Mouse (Mus musculus) limb, embryonic 10.5 days (tissue): Measurements from ENCODE around the gene Kcnj2. TPM values are rescaled to one million over a fixed set of nuclear protein-coding genes. Genes with fewer than 3 reads are reported as not detected.

ENCODE experiments used
- DNase-seq: peaks from one replicate; pipeline ENCODE4 v3.0.0-alpha.2; 2017; ENCODE audit warnings: low spot score
- H3K27ac ChIP-seq: fragments of 300-500 bp; sonication (generic); 2 replicates; pipeline ENCODE4 v1.5.1; 2016; ENCODE audit warnings: mild to moderate bottlenecking
- H3K27me3 ChIP-seq: fragments of 300-500 bp; sonication (generic); 2 replicates; pipeline ENCODE4 v1.6.1; 2016; ENCODE audit warnings: low read depth, mild to moderate bottlenecking; ENCODE audit not compliant: poor library complexity, severe bottlenecking
- H3K36me3 ChIP-seq: fragments of 300-500 bp; sonication (generic); 2 replicates; pipeline ENCODE4 v1.6.1; 2016; ENCODE audit warnings: mild to moderate bottlenecking, moderate library complexity
- H3K4me1 ChIP-seq: fragments of 300-500 bp; sonication (generic); 2 replicates; pipeline ENCODE4 v1.6.1; 2016
- H3K4me3 ChIP-seq: fragments of 300-500 bp; sonication (generic); 2 replicates; pipeline ENCODE4 v1.5.1; 2016; ENCODE audit warnings: mild to moderate bottlenecking, moderate library complexity
- H3K9me3 ChIP-seq: fragments of 300-500 bp; sonication (generic); replicated peaks from 2 replicates; pipeline ENCODE4 v1.6.1; 2016; ENCODE audit warnings: mild to moderate bottlenecking
- WGBS: fragments of 180-500 bp; shearing (Covaris S2); methylation state at CpG from one replicate; pipeline ENCODE4 v1.1.7; 2016; 5-methylcytosine and 5-hydroxymethylcytosine counted together
- polyA plus RNA-seq: library from polyadenylated mRNA; unstranded; fragments of >200 nt; fragmentation: Nextera tagmentation; extraction: Ambion mirVana; gene quantifications from 2 replicates; pipeline ENCODE4 v1.2.1, GENCODE M21; 2016

The Kcnj2 gene
- polyA plus RNA-seq, 1 experiment from 2014 or later: 2.5 TPM

- Histone ChIP-seq H3K4me3 (no peak overlapping the region), H3K27me3 (no peaks in the 10 kb centered on the region), H3K4me1 (no peaks in the 10 kb centered on the region), H3K9me3 (no peaks in the 10 kb centered on the region), H3K36me3 (no peaks in the 10 kb centered on the region), H3K27ac (no peak overlapping the region)
- WGBS: 91% methylated on average over 4 of the region's 4 CpGs
- no peak for DNase-seq
Measured at GRCm38 (mm10) chr11:111100651-111101050, 34.7 kb downstream of the Kcnj2 start.

GRCm38 (mm10) chr11:111101620-111102176 lies 35.7 kb downstream of the Kcnj2 start:
- WGBS: 86% methylated on average over 9 of the region's 9 CpGs
- no peak for DNase-seq
- Histone ChIP-seq H3K27ac (no peak overlapping the region), H3K36me3 (no peaks in the 10 kb centered on the region), H3K27me3 (no peaks in the 10 kb centered on the region), H3K4me3 (no peak overlapping the region), H3K9me3 (no peaks in the 10 kb centered on the region), H3K4me1 (no peaks in the 10 kb centered on the region)

DNA sequence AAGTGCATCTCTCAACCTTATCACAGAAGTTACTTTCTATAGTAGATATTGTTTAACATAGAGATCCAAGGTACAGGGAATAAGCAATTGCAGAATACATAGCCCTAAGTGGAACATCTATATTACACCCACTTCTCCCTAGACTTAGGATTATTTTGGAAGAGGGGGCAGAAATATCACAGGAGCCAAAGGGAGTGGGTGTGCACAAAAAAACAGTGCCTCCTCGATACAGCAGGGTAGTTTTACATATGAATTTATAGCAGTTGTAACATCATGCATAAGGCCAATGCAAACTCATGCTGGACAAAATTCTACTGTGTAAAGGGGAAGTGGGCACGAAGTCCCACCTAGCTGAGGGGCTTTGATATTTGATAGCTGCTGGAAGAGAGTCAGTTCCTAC lies 38.5 kb downstream of the Kcnj2 start:
- Histone ChIP-seq H3K9me3 (no peaks in the 10 kb centered on the region), H3K4me1 (peaks cover 4% of the 10 kb centered on the region; the same call in 1 of the 2 replicates), H3K27me3 (no peaks in the 10 kb centered on the region), H3K36me3 (no peaks in the 10 kb centered on the region), H3K4me3 (no peak overlapping the region), H3K27ac (no peak overlapping the region)
- 76% methylated on average over 2 of the region's 2 CpGs for WGBS
- no peak for DNase-seq

DNA sequence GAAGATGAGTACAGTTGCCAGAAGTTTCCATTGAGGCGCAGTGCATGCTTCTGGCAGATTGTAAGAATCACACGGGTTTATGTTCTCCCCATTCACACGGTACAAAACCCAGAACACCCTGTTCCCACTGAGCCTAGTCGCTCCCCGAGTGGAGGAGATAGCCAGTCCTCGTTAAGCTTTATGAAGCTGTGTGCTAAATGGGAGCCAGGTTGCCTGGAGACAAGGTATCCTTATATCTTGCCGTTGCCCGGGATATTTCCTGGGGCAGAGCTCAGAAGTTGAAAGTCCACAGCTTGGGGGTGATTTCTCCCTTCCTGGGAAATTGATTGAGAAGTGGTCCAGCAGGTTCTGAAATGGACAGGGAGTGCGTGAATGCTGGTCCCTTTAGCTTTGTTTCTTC lies 42.2 kb downstream of the Kcnj2 start:
- 69% methylated on average over 9 of the region's 9 CpGs for WGBS
- DNase-seq: no peak
- Histone ChIP-seq H3K4me3 (no peak overlapping the region), H3K36me3 (no peaks in the 10 kb centered on the region), H3K27ac (no peak overlapping the region), H3K9me3 (no peaks in the 10 kb centered on the region), H3K27me3 (no peaks in the 10 kb centered on the region), H3K4me1 (peaks cover 4% of the 10 kb centered on the region; the same call in 1 of the 2 replicates)

- Histone ChIP-seq H3K4me1 (0 out of 2 replicates have a peak, but pooled peaks cover 6% of the 10 kb centered on the region), H3K27me3 (no peaks in the 10 kb centered on the region), H3K9me3 (no peaks in the 10 kb centered on the region), H3K27ac (peak overlapping the region; percentile 50; the same call in 1 of the 2 replicates), H3K36me3 (no peaks in the 10 kb centered on the region), H3K4me3 (no peak overlapping the region)
- 76% methylated on average over 9 of the region's 9 CpGs for WGBS
- no peak for DNase-seq
Measured at GRCm38 (mm10) chr11:111121514-111121913, 55.5 kb downstream of the Kcnj2 start.

DNA sequence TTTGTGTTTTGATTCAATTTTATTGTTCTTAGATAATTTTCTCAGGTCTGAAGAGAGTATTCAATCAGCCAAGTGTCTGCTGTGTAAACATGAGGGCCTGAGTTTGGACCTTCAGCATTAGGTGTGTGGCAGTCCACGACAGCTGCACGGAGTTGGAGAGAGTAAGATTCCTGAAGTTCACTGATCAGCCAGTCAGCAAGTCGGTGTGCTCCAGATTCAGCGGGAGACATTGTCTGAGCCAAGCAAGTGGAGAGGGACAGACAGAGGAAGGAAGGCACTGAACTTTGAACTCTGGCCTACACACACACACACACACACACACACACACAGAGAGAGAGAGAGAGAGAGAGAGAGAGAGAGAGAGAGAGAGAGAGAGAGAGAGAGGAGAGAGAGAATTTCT lies 57.4 kb downstream of the Kcnj2 start:
- no peaks in the 10 kb centered on the region for H3K36me3 ChIP-seq

DNA sequence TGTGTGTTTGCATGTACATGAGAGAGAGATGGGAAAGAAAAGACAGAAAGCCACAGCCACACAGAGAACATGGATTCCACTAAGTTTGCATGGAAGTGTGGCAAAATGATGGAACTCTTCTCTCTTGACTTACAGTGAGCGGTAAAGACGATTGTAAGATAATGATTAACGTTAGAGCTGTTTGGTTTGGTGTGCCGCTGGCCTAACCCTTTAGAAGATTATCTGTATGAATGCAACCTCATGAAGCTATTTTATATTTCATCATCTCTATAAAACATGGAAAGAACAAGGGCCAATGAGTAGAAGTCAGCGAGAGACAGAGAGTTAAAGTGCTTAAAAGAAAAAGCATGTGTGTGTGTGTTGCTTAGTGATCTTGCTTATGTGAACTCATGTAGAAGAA lies 60.0 kb downstream of the Kcnj2 start:
- Histone ChIP-seq H3K9me3 (no peaks in the 10 kb centered on the region), H3K27me3 (no peaks in the 10 kb centered on the region), H3K36me3 (no peaks in the 10 kb centered on the region), H3K27ac (no peak overlapping the region), H3K4me3 (no peak overlapping the region), H3K4me1 (0 out of 2 replicates have a peak, but pooled peaks cover 6% of the 10 kb centered on the region)
- DNase-seq: no peak
- WGBS: 90% methylated on average over 5 of the region's 5 CpGs

More for the DNA sequence above, 57.4 kb downstream of the Kcnj2 start:
- 65% methylated on average over 4 of the region's 4 CpGs for WGBS
- Histone ChIP-seq H3K4me1 (0 out of 2 replicates have a peak, but pooled peaks cover 6% of the 10 kb centered on the region), H3K27me3 (no peaks in the 10 kb centered on the region), H3K4me3 (no peak overlapping the region), H3K27ac (no peak overlapping the region), H3K9me3 (no peaks in the 10 kb centered on the region)
- DNase-seq: no peak

Other genes starting within 250 kb of the Kcnj2 start
- gene Kcnj16, start 98.1 kb upstream of the Kcnj2 start, polyA plus RNA-seq: not detected in 2 replicates